Mouse (Mus musculus): ENCODE results near the gene Ext2. TPM values are rescaled to one million over a fixed set of nuclear protein-coding genes. Genes with fewer than 3 reads are reported as not detected.
A peak's percentile ranks its signal among the peaks of the same experiment; 100 is the strongest.

The Ext2 gene
- polyA plus RNA-seq, 1 experiment from 2014 or later: 79.1 TPM

DNA sequence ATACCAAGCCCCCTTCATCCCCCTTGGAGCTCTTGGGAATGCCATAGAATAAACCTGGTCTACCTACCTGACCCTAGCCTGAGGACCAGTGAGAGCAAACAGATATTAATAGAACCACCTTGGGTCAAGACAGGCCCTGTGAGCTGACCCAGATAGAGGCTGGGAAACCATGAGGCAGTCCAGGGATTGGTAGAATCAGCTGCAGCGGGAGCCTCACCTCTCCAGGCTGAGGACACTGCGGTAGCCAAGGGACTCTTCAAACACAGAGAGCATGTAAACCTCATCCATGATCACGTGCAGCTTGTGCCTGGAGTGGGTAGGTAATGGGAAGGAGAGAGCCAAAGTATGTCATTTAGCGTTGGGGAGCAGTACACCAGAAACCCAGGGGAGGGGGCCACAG is 16.6 kb upstream of the Ext2 start:
- H3K36me3 ChIP-seq: peaks cover 94% of the 10 kb centered on the region
- H3K4me1 ChIP-seq: no peaks in the 10 kb centered on the region
- no peaks in the 10 kb centered on the region for H3K27me3 ChIP-seq (ENCODE audit: low read depth, poor library complexity, severe bottlenecking)
- H3K4me3 ChIP-seq: no peak overlapping the region
- no peak overlapping the region for H3K27ac ChIP-seq
- H3K9me3 ChIP-seq (replicated peaks): no peaks in the 10 kb centered on the region; the same call in 1 of the 2 replicates
- DNase-seq (ENCODE audit: low spot score): no peak
- WGBS: 87% methylated on average over 4 of the region's 4 CpGs

DNA sequence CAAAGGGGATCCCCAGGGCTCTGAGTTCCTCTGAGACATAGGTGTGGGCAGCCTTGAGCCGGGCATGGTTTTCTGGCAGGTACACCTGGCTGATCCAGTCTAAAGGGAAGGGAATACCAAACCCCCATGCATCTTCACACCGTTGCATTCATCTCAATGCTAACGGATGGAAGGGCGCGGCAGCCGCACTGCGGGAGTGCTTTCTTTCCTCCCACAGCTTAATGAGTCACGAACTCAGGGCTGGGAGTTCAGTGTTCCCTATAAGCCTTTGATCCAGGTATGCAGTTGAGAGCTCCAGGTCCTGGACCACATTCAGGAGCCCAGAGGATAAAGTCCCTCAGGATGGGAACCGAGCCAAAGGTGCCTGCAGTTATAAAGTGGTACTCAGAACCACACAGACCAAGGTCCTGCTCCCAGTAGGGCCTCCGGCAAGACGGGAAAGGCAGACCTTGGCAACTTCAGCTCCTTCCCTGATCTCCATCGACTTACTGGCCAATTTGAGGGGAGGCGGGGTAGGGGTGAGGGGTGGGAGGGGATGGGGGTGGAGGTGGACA is 13.9 kb upstream of the Ext2 start:
- no peaks in the 10 kb centered on the region for H3K4me1 ChIP-seq
- 73% methylated on average over 13 of the region's 13 CpGs for WGBS
- H3K27me3 ChIP-seq (ENCODE audit: low read depth, poor library complexity, severe bottlenecking): no peaks in the 10 kb centered on the region
- no peak for DNase-seq (ENCODE audit: low spot score)
- no peaks in the 10 kb centered on the region; the same call in 1 of the 2 replicates for H3K9me3 ChIP-seq (replicated peaks)
- no peak overlapping the region for H3K27ac ChIP-seq
- no peak overlapping the region for H3K4me3 ChIP-seq
- H3K36me3 ChIP-seq: peaks cover 68% of the 10 kb centered on the region

DNA sequence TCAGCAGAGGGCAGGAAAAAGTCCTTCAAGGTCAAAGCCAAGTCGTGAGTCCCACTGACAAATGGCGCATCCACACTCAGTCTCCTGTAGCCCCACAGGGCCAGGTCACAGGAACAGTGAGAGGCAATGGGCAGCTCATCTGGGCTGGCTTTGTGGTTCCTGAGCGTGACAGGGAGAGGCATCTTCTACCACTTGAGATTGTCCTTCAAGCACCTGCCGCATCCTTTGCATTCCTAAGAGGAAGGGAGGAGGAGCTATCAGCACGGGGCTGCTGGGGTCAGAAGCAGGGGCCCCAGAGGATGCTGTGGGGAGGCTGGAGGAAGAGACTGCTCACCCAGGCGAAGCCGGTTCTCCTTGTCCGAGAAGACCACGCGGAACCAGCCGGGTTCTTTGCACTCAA is 13.2 kb upstream of the Ext2 start:
- 84% methylated on average over 11 of the region's 11 CpGs for WGBS
- H3K27me3 ChIP-seq (ENCODE audit: low read depth, poor library complexity, severe bottlenecking): no peaks in the 10 kb centered on the region
- no peaks in the 10 kb centered on the region for H3K4me1 ChIP-seq
- no peak for DNase-seq (ENCODE audit: low spot score)
- H3K27ac ChIP-seq: no peak overlapping the region; the same call in 1 of the 2 replicates
- H3K4me3 ChIP-seq: no peak overlapping the region
- no peaks in the 10 kb centered on the region for H3K9me3 ChIP-seq (replicated peaks)
- H3K36me3 ChIP-seq: peaks cover 61% of the 10 kb centered on the region

DNA sequence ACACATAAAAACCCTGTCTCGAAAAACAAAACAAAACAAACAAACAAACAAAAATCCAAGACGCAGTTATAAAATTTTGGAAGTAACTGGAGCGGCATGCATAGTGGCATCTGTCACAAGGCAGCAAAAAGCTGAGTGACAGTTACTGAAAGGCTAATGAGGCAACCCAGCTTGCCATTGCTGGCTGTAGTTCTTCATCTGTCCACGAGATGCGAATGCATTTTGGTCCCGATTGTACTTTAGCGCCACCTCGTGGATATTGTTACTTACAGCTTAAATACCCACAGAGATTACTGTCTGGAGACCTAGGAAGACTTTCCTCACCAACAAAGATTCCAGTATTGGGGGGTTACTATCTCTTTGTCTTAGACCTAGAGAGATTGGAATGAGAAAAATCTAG is 1.2 kb upstream of the Ext2 start:
- 20% methylated on average over 8 of the region's 8 CpGs for WGBS
- peaks cover 20% of the 10 kb centered on the region for H3K4me1 ChIP-seq
- H3K9me3 ChIP-seq (replicated peaks): no peaks in the 10 kb centered on the region
- H3K27ac ChIP-seq: no peak overlapping the region
- peak; percentile 72 for DNase-seq (ENCODE audit: low spot score)
- no peak overlapping the region for H3K4me3 ChIP-seq
- no peaks in the 10 kb centered on the region for H3K27me3 ChIP-seq (ENCODE audit: low read depth, poor library complexity, severe bottlenecking)
- peaks cover 9% of the 10 kb centered on the region for H3K36me3 ChIP-seq

DNA sequence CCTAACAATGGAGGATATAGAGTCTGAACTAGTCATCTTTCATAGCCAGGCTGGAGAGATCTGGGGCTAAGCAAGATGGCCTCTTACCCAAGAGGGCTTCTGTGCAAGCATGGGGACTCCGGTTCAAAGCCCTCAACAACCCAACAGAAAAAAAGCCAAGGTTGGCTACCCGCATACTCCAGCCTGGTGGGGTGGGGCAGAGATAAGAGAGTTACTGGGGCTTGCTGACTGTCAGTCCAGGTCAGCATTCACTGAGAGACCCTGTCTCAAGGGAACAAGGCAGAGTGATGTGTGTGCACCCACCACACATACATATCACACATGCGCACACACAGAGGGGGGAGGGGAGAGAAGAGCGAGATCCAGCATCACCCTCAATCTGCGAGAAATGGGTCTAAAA is 4.6 kb downstream of the Ext2 start:
- Histone ChIP-seq H3K9me3 (replicated peaks) (no peaks in the 10 kb centered on the region), H3K4me1 (peaks cover 20% of the 10 kb centered on the region), H3K4me3 (no peak overlapping the region), H3K27me3 (ENCODE audit: low read depth, poor library complexity, severe bottlenecking) (no peaks in the 10 kb centered on the region), H3K36me3 (peaks cover 18% of the 10 kb centered on the region), H3K27ac (no peak overlapping the region)
- DNase-seq (ENCODE audit: low spot score): no peak
- 97% methylated on average over 5 of the region's 5 CpGs for WGBS

DNA sequence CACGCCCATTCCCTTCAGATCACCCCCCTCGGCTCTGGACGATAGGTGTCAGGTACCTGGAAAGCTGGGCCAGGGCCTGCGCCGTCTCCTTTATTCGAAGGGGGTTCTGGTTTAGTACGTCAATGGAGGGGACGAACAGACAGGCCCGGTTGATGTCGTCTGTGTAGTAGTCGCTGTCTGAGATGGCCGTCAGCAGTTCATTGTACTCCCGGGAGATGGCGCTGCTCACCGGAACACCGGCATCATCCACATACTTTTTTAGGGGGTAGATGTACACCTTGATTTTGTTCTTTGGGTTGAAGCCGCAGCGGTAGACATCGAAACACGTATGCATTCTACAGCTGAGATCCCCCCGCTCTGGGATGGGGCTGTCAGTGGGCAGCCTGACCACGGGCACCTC is 9.0 kb downstream of the Ext2 start:
- H3K36me3 ChIP-seq: peaks cover 48% of the 10 kb centered on the region
- no peak overlapping the region for H3K27ac ChIP-seq
- H3K4me1 ChIP-seq: no peaks in the 10 kb centered on the region
- no peak overlapping the region for H3K4me3 ChIP-seq
- DNase-seq (ENCODE audit: low spot score): no peak
- no peaks in the 10 kb centered on the region for H3K27me3 ChIP-seq (ENCODE audit: low read depth, poor library complexity, severe bottlenecking)
- 93% methylated on average over 22 of the region's 22 CpGs for WGBS
- no peaks in the 10 kb centered on the region for H3K9me3 ChIP-seq (replicated peaks)

DNA sequence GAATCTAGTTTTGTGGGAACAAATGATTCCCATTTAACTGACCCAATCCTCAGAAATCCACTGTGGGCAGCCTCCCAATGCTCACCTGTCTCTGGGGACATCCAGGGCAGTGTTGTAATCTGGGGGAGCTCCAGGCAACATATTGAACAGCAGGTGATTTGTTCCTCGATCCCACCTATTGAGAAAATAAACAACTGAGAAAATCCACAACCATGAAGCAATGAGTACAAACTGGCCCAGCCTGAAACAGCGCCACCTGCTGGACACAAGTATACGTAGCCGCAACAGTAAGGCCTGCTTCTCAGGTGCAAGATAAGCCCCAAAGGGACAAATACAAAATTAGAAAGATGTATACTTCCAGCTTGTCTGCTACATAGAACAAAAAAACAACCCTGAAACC is 10.6 kb downstream of the Ext2 start:
- Histone ChIP-seq H3K27ac (no peak overlapping the region), H3K27me3 (ENCODE audit: low read depth, poor library complexity, severe bottlenecking) (no peaks in the 10 kb centered on the region), H3K4me3 (no peak overlapping the region), H3K36me3 (peaks cover 63% of the 10 kb centered on the region), H3K4me1 (no peaks in the 10 kb centered on the region), H3K9me3 (replicated peaks) (no peaks in the 10 kb centered on the region)
- DNase-seq (ENCODE audit: low spot score): peak; percentile 84
- WGBS: 43% methylated on average over 4 of the region's 4 CpGs

DNA sequence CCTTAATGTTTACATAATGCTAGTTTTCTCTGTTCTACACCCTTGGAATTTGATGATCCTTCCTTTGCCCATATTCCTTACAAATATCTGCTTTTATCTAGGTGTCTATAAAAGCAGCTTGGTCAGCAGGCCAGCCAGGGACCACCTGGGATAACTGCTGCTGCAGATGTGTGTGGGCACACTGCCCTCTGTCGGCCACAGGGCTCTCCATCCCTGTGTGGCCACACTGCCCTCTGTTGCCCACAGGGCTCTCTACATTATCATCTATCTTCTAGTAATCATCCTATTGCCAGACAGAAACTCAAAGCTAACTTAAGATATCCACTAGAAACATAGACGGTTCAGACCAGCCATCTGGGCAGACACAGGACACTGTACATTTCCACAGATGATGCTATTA is 12.4 kb downstream of the Ext2 start:
- WGBS: 15% methylated on average over 2 of the region's 2 CpGs
- peaks cover 81% of the 10 kb centered on the region for H3K36me3 ChIP-seq
- DNase-seq (ENCODE audit: low spot score): peak; percentile 67

DNA sequence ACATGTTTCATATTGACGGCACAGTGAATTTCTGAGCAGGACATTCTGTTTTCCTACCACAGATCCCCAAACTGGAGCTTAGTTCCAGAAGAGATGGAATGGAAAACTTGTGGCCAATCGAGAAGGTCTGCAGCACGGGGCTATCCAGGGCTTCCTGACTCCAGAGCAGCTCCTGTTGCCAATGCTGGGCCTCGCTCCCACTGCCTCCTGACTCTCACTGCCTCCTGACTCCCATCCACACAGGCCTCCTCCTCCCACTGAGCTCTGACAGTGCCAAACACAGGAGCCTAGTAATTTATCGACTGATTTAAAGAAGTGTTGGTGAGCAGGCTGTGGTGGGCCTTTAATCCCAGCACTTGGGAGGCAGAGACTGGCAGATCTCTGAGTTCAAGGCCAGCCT is 14.3 kb downstream of the Ext2 start:
- Histone ChIP-seq H3K36me3 (peaks cover 85% of the 10 kb centered on the region), H3K27ac (no peak overlapping the region), H3K4me1 (no peaks in the 10 kb centered on the region), H3K4me3 (no peak overlapping the region), H3K27me3 (ENCODE audit: low read depth, poor library complexity, severe bottlenecking) (no peaks in the 10 kb centered on the region), H3K9me3 (replicated peaks) (no peaks in the 10 kb centered on the region)
- 90% methylated on average over 5 of the region's 5 CpGs for WGBS
- no peak for DNase-seq (ENCODE audit: low spot score)

More for the DNA sequence above, 12.4 kb downstream of the Ext2 start:
- Histone ChIP-seq H3K27ac (no peak overlapping the region), H3K4me3 (no peak overlapping the region), H3K4me1 (no peaks in the 10 kb centered on the region), H3K27me3 (ENCODE audit: low read depth, poor library complexity, severe bottlenecking) (no peaks in the 10 kb centered on the region), H3K9me3 (replicated peaks) (no peaks in the 10 kb centered on the region)

DNA sequence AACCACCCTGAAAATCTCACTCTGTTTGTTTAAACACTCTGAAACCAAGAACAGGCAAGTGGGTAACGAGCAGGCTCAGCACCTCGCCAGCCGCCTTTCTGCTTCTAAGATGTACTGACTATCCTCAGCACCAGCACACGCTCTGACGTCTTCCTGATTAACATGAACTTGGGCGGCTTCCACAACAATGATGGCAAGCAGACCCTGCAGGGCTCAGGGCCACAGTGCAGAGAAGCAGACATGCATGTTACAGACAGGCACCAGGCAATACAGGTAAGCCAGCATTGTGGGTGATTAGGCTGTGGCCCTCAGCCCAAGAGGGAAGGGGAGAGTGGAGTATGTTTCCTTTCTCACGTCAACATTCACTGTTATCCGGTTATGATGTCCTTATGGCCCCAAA is 14.9 kb downstream of the Ext2 start:
- no peaks in the 10 kb centered on the region for H3K27me3 ChIP-seq (ENCODE audit: low read depth, poor library complexity, severe bottlenecking)
- no peak overlapping the region for H3K4me3 ChIP-seq
- DNase-seq (ENCODE audit: low spot score): no peak
- no peaks in the 10 kb centered on the region for H3K4me1 ChIP-seq
- H3K36me3 ChIP-seq: peaks cover 83% of the 10 kb centered on the region
- WGBS: 87% methylated on average over 8 of the region's 8 CpGs
- no peaks in the 10 kb centered on the region for H3K9me3 ChIP-seq (replicated peaks)
- H3K27ac ChIP-seq: no peak overlapping the region

DNA sequence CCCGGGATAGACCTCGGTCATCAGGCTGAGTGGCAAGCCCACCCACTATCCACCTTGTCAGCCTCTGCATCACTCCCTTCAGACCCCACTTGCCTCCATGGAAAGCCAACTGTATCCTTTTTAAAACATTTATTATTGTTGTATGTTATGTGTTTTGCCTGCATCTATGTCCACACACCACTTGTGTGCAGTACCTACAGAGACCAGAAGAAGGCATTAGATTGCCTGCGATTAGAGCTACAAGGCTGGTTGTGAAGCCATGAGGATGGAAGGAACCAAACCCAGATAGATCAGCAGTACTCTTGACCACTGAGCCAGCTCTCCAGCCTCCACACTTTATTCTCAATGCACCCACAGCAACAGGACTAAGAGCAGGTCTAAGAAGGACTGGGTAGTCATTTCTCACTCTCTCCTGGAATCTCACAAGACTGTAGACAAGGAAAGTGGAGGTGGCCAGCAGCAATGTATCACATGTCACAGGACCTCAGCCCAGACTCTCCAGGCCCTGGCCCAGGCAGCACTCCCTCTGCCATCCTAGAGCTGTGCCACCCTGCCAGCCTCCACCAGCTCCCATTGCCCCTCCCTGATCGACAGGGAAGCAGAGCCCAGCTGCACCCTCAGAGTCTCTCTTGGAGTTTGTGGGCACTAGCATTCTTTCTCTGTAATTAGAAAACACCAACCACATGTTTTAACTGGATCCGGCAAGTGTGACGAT is 15.7 kb downstream of the Ext2 start:
- Histone ChIP-seq H3K9me3 (replicated peaks) (no peaks in the 10 kb centered on the region), H3K36me3 (peaks cover 82% of the 10 kb centered on the region), H3K27me3 (ENCODE audit: low read depth, poor library complexity, severe bottlenecking) (no peaks in the 10 kb centered on the region), H3K4me1 (no peaks in the 10 kb centered on the region), H3K27ac (no peak overlapping the region), H3K4me3 (no peak overlapping the region)
- no peak for DNase-seq (ENCODE audit: low spot score)
- WGBS: 95% methylated on average over 6 of the region's 6 CpGs

DNA sequence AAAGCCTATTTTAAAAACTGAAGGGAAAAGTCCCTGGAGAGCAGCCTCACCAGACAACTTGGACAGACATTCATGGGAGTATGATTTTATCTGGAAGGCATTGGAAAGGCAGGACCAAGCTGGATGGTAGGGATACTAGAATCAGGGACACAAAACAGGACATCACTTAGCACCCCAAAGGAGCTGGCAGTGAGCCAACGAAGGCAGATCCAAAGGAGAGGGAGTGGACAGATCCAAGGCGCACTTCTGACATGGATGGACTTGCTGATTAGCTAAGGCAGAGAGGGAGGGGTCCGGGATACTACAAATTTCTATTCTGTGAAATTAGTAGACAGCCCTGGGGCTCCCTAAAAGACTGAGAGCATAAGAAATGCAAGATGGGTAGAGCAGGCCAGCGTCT is 16.8 kb downstream of the Ext2 start:
- Histone ChIP-seq H3K4me1 (no peaks in the 10 kb centered on the region), H3K9me3 (replicated peaks) (no peaks in the 10 kb centered on the region), H3K4me3 (no peak overlapping the region), H3K27me3 (ENCODE audit: low read depth, poor library complexity, severe bottlenecking) (no peaks in the 10 kb centered on the region), H3K36me3 (peaks cover 79% of the 10 kb centered on the region), H3K27ac (no peak overlapping the region)
- 96% methylated on average over 4 of the region's 4 CpGs for WGBS
- no peak for DNase-seq (ENCODE audit: low spot score)

DNA sequence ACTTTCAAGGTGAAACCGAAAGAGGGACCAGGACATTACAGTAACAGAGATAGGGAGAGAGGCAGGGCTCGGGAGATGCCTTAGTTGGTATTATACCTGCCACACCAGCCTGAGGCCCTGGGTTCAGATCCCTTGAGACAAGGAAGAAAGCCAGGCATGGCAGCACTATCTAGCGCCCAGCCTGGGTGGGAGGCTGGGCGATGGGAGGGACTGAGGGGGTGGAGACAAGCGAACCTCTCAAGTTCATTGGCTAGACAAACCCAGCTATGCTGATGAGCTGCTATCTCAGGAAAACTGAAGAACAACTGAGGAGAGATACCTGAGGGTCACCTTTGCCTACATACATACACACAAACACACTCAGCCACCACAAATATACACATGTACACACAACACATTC is 17.3 kb downstream of the Ext2 start:
- Histone ChIP-seq H3K36me3 (peaks cover 79% of the 10 kb centered on the region), H3K9me3 (replicated peaks) (no peaks in the 10 kb centered on the region), H3K27me3 (ENCODE audit: low read depth, poor library complexity, severe bottlenecking) (no peaks in the 10 kb centered on the region), H3K4me1 (no peaks in the 10 kb centered on the region), H3K4me3 (no peak overlapping the region), H3K27ac (no peak overlapping the region)
- no peak for DNase-seq (ENCODE audit: low spot score)
- 78% methylated on average over 5 of the region's 5 CpGs for WGBS

DNA sequence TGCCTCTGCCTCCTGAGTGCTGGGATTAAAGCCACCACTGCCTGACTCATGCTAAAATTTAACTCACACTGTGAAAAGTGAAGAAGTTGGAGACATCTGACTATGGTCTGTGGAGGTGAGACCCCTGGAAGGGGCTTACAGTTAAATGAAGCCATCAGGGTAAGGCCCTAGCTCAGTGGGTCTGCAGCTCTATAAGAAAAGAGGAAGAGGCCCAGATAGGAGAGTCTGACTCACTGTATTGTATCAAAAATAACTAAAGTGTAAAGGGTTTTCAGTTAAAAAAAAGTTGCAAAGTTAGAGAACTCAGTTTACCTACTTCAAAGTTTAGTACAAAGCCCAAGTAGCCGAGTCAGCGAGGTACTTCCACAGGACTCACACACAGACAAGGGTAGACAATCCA is 19.4 kb downstream of the Ext2 start:
- Histone ChIP-seq H3K9me3 (replicated peaks) (no peaks in the 10 kb centered on the region), H3K27ac (no peak overlapping the region), H3K36me3 (peaks cover 71% of the 10 kb centered on the region), H3K4me3 (no peak overlapping the region), H3K4me1 (no peaks in the 10 kb centered on the region), H3K27me3 (ENCODE audit: low read depth, poor library complexity, severe bottlenecking) (no peaks in the 10 kb centered on the region)
- 96% methylated on average over 2 of the region's 2 CpGs for WGBS
- no peak for DNase-seq (ENCODE audit: low spot score)
